Mouse (Mus musculus): ENCODE results near the gene Evc2.

DNA sequence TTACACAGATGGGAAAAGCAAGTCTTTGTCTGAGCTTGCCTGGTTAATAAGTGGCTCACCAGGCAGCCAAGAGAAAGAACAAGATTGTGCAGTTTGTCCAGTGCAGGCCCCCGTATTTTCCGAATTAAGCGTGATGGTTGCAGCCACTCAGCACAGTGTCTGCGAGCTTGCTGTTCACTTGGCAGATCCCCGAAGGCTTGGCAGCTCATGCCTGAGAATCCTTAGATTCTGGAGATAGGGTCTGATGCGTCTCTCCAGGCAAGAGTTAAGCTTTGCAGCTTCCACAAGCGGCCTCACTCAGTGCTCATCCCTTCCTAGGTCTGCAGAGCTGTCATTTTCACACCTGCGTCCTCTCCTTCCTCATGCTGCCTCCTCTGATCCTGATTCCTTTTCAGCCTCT, 30.5 kb downstream of the Evc2 start:
- TF ChIP-seq CTCF (IDR thresholded peaks at IDR 0.05; ENCODE audit: borderline replicate concordance, insufficient read depth, low read depth, low read length) (no peak), POLR2A (IDR thresholded peaks at IDR 0.05; ENCODE audit: borderline replicate concordance, insufficient read depth, low read length) (no peak)
